Mouse (Mus musculus): ENCODE data around the gene Gm10272.
A peak's percentile ranks its signal among the peaks of the same experiment; 100 is the strongest.
"Not testable (repeated sequence)": the region's sequence is repeated elsewhere in the genome, so short reads cannot be mapped to it uniquely, and the experiment has no call there.

The Gm10272 gene

GRCm38 (mm10) chr10:77706326-77706725 lies at the start of gene Gm10272:
Gm10272 (plus strand) TSS chr10:77706626.
- no peak for DNase-seq

- DNase-seq = no peak
These were observed 48.0 kb upstream of the Gm10272 start for GRCm38 (mm10) chr10:77658286-77658994.

- DNase-seq = no peak
These were observed 42.3 kb upstream of the Gm10272 start for GRCm38 (mm10) chr10:77663949-77664665.

- DNase-seq = no peak
These were observed 40.1 kb upstream of the Gm10272 start for GRCm38 (mm10) chr10:77666342-77666741.

- DNase-seq = no peak
These were observed 39.0 kb upstream of the Gm10272 start for GRCm38 (mm10) chr10:77667402-77667801.

- DNase-seq = no peak
These were observed 35.7 kb upstream of the Gm10272 start for GRCm38 (mm10) chr10:77670710-77671109.

GRCm38 (mm10) chr10:77671519-77671918 lies 34.9 kb upstream of the Gm10272 start:
- DNase-seq = no peak

- DNase-seq = no peak
These were observed 32.7 kb upstream of the Gm10272 start for GRCm38 (mm10) chr10:77673765-77674164.

- DNase-seq = no peak
These were observed 28.9 kb upstream of the Gm10272 start for GRCm38 (mm10) chr10:77677562-77677961.

- DNase-seq = no peak
These were observed 23.4 kb upstream of the Gm10272 start for GRCm38 (mm10) chr10:77682994-77683393.

- no peak for DNase-seq
These were observed 22.2 kb upstream of the Gm10272 start for GRCm38 (mm10) chr10:77684181-77684580.

GRCm38 (mm10) chr10:77685895-77686664 lies 20.3 kb upstream of the Gm10272 start, which contains the start of gene Tspear:
Tspear (plus strand) TSS chr10:77686569.
- no peak for DNase-seq

- no peak for DNase-seq
These were observed 19.4 kb upstream of the Gm10272 start for GRCm38 (mm10) chr10:77687021-77687420.

GRCm38 (mm10) chr10:77690356-77690807 lies 16.0 kb upstream of the Gm10272 start, which contains the start of gene Gm19402:
Gm19402 (minus strand) TSS chr10:77690757.
- DNase-seq = not testable (repeated sequence)

GRCm38 (mm10) chr10:77697133-77697532 lies 9.3 kb upstream of the Gm10272 start, which contains the start of gene Gm9508:
Gm9508 (minus strand) TSS chr10:77697233.
- DNase-seq = no peak

- DNase-seq = no peak
These were observed 3.4 kb downstream of the Gm10272 start for GRCm38 (mm10) chr10:77709831-77710230.

- DNase-seq = not testable (repeated sequence)
These were observed 4.7 kb downstream of the Gm10272 start, which contains the start of gene Gm10024 for GRCm38 (mm10) chr10:77711157-77711556. Gm10024 (plus strand) TSS chr10:77711457.

- no peak for DNase-seq
These were observed 7.3 kb downstream of the Gm10272 start for GRCm38 (mm10) chr10:77713734-77714133.

- DNase-seq = no peak
These were observed 9.1 kb downstream of the Gm10272 start, which contains the start of gene Gm10142 for GRCm38 (mm10) chr10:77715507-77715906. Gm10142 (plus strand) TSS chr10:77715807.

- not testable (repeated sequence) for DNase-seq
These were observed 13.9 kb downstream of the Gm10272 start, which contains the start of gene Krtap12-1 for GRCm38 (mm10) chr10:77720299-77720698. Krtap12-1 (plus strand) TSS chr10:77720599.

GRCm38 (mm10) chr10:77724855-77725254 lies 18.4 kb downstream of the Gm10272 start:
- DNase-seq = no peak

GRCm38 (mm10) chr10:77726186-77726585 lies 19.8 kb downstream of the Gm10272 start, which contains the start of gene Gm10100:
Gm10100 (plus strand) TSS chr10:77726486.
- DNase-seq = peak; percentile 7

GRCm38 (mm10) chr10:77728280-77728679 lies 21.9 kb downstream of the Gm10272 start:
- no peak for DNase-seq

Measured in cerebellum, adult 9-11 months (tissue).